Mouse (Mus musculus) cerebellum, postnatal 14 days (tissue): ENCODE measurements around the gene Mup20.
"Not testable (repeated sequence)": the region's sequence is repeated elsewhere in the genome, so short reads cannot be mapped to it uniquely, and the experiment has no call there.

Experiments
- DNase-seq, 2 experiments: peaks; one replicate each; pipeline ENCODE4 v3.0.0; 2021; ENCODE audit warnings: mixed read lengths in 2 of 2

Gene Mup20

GRCm38 (mm10) chr4:62054058-62054457, at the start of gene Mup20:
Mup20 (minus strand) TSS chr4:62054158.
- DNase-seq, result not testable (repeated sequence)

DNA sequence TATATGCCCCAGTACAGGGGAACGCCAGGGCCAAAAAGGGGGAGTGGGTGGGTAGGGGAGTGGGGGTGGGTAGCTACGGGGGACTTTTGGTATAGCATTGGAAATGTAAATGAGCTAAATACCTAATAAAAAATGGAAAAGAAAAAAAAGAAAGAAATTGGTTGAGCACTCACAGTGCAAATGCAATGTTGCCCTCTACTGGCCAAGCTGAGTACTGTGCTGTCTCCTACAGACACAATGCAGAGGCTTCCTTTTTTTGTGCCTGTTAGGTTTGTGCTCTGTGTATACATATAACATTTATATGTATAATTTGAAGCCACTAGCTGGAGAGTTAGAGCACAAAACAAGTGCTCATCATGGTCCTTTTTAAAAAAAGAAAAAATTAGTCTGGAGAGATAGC, 49.4 kb upstream of the Mup20 start:
- DNase-seq, result peak; percentile 27 to 55

DNA sequence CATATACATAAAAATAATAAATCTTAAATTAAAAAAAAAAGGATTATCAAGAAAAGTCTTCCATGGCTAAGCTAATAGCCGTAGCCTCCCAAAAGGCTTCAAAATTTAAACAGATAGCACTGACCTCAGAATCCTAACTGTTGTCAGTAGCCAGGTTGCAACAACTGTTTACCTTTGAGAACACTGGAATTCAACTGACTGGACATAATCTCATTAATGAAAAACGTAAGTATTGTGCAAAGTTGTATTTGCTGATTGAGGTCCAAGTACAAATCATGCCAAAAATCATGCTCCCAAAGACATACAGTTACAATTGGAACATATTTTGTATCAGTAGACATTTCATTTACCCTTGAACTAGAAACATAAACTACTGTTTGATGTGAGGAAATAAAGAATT, 34.0 kb upstream of the Mup20 start:
- DNase-seq, result no peak

- no peak for DNase-seq
These were observed 33.3 kb upstream of the Mup20 start, which contains the start of gene Mup3 for GRCm38 (mm10) chr4:62087241-62087640. Mup3 (minus strand) TSS chr4:62087342.

DNA sequence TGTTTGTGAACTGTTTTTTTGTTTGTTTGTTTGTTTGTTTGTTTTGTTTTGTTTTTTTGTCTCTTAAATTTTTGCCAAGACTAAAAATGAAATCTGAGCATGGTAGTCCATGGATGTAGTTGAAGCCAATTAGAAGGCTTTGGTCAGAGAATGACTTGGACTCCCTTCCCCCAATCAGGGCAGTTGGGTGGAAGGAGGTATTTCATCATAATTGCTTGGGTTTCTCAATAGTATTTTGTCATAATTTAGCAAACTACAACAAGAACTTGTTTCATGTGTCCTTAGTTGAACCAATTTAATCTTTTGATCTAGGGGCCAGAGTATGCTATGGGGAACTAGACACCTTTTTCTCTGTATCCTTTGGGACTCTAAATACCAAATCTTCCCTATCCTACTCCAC, 28.8 kb upstream of the Mup20 start:
- no peak for DNase-seq

DNA sequence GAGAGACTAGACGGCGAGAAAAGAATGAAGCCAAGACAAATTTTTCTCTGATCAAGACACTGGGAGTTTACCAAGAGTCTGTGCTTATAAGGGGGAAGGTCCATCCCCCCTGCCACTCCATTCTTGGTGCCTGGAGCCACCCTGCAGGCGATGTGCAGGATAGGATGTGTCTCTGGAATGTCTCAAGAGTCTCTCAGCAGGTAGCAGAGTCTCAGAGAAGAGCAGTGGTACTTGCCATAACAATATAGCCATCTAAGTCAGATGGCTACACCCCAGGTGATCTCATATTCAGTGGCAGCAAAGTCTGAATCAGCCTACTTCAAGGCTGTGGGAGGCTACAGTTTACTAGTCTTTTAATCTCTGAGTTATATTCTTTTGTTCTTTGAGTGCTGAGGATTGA, 21.2 kb upstream of the Mup20 start:
- no peak for DNase-seq

DNA sequence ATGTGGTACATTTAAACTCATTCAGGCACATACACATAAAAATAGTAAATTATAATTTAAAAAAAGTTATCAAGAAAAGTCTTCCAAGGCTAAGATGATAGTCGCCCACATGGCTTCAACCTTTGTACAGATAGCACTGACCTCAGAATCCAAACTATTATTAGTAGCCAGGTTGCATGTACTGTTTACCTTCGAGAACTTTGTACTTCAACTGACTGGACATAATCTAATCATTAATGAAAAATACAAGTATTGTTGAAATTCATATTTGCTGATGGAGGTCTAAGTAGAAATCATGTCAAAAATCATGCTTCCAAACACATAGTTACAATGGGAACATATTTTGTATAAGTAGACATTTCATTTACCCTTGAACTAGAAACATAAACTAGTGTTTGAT, 822 bp upstream of the Mup20 start:
- DNase-seq, result not testable (repeated sequence)

- DNase-seq, result peak; percentile 1
These were observed 27.7 kb downstream of the Mup20 start for GRCm38 (mm10) chr4:62026281-62026680.

DNA sequence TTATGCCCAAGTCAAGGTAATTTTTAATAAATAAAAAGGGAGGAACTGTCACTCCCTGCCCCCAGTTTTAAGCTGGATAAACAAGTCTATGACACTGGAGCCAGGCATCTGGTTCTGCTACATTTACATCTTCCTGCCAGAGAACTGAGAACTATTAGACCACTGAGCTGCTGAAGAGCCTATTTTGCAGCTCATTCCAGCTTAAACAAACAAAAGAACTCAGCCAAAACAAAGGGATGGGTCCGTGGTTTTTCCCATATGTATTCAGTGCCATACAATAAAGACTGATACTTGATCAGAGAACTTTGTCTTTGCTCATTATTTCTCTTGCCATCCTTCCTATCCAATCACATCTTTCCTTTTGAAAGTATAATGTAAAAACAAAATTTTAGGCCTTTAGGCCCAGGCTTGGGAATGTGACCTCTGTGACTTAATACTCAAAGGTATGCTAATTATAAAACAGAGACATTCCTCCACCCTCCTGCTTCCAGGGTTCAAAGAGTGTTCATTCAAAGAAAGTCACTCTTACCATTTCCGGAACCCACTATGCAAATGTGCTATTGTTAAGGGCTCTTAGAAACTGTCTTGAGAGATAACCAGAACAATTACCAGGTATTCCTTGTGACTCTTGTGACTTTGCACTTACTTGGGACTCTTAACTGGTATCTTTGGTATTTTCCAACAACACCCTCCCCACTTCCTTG, 29.6 kb downstream of the Mup20 start:
- DNase-seq, result no peak

DNA sequence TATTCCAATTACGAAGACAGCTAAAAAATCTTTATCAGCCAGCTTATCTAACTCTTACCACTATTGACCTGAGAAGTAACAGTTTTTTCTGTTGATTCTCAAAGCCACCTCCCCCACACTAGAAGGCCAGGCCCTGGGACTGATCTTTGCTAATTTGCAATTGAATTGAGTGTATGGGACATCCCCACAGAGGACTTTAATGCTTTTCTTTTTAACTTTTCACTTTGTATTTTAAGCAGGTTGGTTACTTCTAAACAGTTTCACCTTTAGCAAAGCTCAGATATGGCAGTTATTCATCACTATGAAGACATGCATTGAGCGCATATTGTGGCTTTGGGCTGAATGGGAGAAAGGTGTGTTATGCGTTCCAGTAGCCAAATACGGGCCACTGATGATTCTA, 30.3 kb downstream of the Mup20 start:
- DNase-seq, result no peak

DNA sequence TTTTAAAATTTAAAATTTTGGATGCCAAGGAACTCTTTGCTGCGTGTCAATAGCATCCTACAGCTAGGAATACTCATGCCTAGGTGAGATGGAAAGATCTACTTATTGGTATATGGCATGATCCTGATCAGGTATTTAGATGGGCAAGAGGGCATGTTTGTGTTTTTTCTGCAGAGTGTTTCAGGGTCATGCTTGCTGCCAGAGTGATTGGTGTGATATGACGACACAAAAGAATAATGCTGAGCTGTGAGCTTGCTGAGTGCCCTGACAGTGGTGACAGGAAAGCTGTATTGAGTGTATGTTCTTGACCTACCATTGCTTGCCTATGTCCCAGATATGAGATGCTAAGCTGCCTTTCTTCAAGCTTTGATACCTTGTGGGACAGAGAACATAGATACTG, 30.8 kb downstream of the Mup20 start:
- no peak for DNase-seq

DNA sequence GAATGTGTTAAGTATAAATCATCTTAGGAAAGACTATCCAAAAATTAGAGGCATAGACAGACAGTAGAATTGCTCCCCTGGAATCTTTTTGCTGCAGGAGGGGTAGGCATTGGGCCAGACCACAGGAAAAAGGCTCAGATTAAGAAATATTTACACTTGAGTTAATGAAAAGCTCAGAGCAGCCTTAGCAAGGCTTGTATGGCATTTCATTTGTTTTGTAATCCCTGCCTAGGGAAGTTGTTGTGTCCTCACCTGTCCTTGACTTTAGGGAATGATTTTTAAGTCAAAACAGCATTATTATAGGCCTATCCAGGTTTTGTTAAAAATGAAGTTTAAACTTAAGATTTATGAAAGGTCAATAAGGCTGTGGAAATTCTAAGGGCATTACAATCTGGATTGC, 33.4 kb downstream of the Mup20 start:
- DNase-seq, result not testable (repeated sequence)
